Mouse (Mus musculus) heart, adult 2 months (tissue): ENCODE measurements around the gene Nfasc.

ENCODE experiments used
- CTCF ChIP-seq: fragments of 200-600 bp; IDR thresholded peaks from 2 replicates; pipeline ENCODE4 v1.8.1; 2022; ENCODE audit warnings: antibody characterized with exemption, mild to moderate bottlenecking, moderate library complexity
- POLR2A ChIP-seq: fragments of 200-500 bp; IDR thresholded peaks from 2 replicates; pipeline ENCODE4 v1.6.1; 2011; ENCODE audit warnings: mild to moderate bottlenecking, low read depth, low read length, control low read depth; ENCODE audit not compliant: insufficient read depth

DNA sequence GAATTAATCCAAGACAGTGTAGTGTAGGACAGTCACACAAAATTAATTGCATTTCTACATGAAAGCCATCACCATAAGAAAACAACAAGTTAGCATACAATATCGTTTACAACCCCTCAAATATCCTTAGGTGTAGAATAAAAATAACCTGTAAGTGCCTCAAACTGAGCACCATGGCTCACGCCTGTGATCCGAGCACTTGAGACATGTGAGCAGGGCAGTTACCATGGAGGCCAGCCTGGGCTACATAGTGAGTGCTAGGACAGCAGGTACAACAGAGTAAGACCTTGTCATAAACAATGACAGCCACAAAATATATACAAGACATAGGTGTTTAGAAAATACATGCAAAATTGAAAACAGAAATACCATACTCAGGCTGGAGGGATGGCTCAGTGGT, 68.9 kb downstream of the Nfasc start:
- TF ChIP-seq CTCF (no peak), POLR2A (no peak)
